In genomic region chr7:135038930-135039329, GRCm38 (mm10) we compare ENCODE assay signal across 19 mouse cellular contexts.
DNase-seq lines count a peak whose midpoint lies in the region.
"Had no signal": no experiment of that assay in that cellular context is flagged by ENCODE, and none has a peak within 500 bp of the region (broad histone marks: within the 10 kb centered on the region; RNA-seq: fewer than 3 reads in every experiment).

No protein-coding gene starts in this region.

- WGBS in heart, embryonic 10.5 days: 66% methylated on average over 1 of the region's 1 CpGs

- no peak overlapping the region for H3K4me3 ChIP-seq in heart, embryonic 10.5 days
- H3K4me3 ChIP-seq: embryonic facial prominence, embryonic 13.5 days; embryonic facial prominence, embryonic 15.5 days; erythroblast, embryonic 14.5 days; forebrain, embryonic 10.5 days; forebrain, embryonic 12.5 days had no signal

- H3K27me3 ChIP-seq in heart, embryonic 10.5 days (ENCODE audit: insufficient read depth, poor library complexity, severe bottlenecking): peaks cover 16% of the 10 kb centered on the region; the same call in 1 of the 2 replicates
- H3K27me3 ChIP-seq: embryonic facial prominence, embryonic 13.5 days; embryonic facial prominence, embryonic 15.5 days; forebrain, embryonic 12.5 days had no signal

- no peak overlapping the region for H3K27ac ChIP-seq in heart, embryonic 10.5 days
- H3K27ac ChIP-seq: embryonic facial prominence, embryonic 13.5 days; embryonic facial prominence, embryonic 15.5 days; forebrain, embryonic 10.5 days; forebrain, embryonic 12.5 days had no signal

- H3K36me3 ChIP-seq in heart, embryonic 10.5 days: no peaks in the 10 kb centered on the region
- H3K36me3 ChIP-seq: embryonic facial prominence, embryonic 13.5 days; embryonic facial prominence, embryonic 15.5 days; forebrain, embryonic 10.5 days; forebrain, embryonic 12.5 days had no signal

- H3K4me1 ChIP-seq in heart, embryonic 10.5 days: 0 out of 2 replicates have a peak, but pooled peaks cover 9% of the 10 kb centered on the region
- H3K4me1 ChIP-seq: forebrain, embryonic 10.5 days; forebrain, embryonic 12.5 days had no signal

- no peaks in the 10 kb centered on the region for H3K9me3 ChIP-seq in heart, embryonic 10.5 days
- H3K9me3 ChIP-seq: embryonic facial prominence, embryonic 13.5 days; embryonic facial prominence, embryonic 15.5 days; forebrain, embryonic 10.5 days; forebrain, embryonic 12.5 days had no signal

- peak; percentile 70 for DNase-seq in adrenal gland, adult 2 months
- DNase-seq in adrenal gland, adult 18-20 months (ENCODE audit: low spot score in 2 of 2): no peak
- peak; percentile 59 for DNase-seq in heart, adult 11 months
- no peak for DNase-seq in heart, embryonic 10.5 days (ENCODE audit: low spot score)
- DNase-seq in adrenal gland, postnatal 25 days: peak; percentile 24
- DNase-seq in testis, postnatal 14 days (ENCODE audit: low spot score): no peak
- no peak for DNase-seq in T-cell, adult 2 months (ENCODE audit: low spot score)
- DNase-seq: cerebellum, adult 11 months; cerebellum, adult 18-20 months; cerebellum, adult 8-10 months; cerebellum, adult 9-11 months; cerebellum, postnatal 14 days; cerebellum, postnatal 36 days; embryo, embryonic 11 days had no signal

Comparison
In these comparisons a context has a peak if more than half of its experiments do, and no peak if none do; other contexts are left out.
1. DNase-seq: peak in adrenal gland, adult 2 months (single experiment), heart, adult 11 months (single experiment) and adrenal gland, postnatal 25 days (single experiment); none in adrenal gland, adult 18-20 months (0 of 2), heart, embryonic 10.5 days (single experiment), testis, postnatal 14 days (single experiment) and T-cell, adult 2 months (single experiment).